Mouse (Mus musculus): ENCODE measurements at regions not wholly inside any gene's neighbourhood (a gene's known extent, or its start where the extent isn't known, plus 50 kb on each side); places are given as distances from the start of the nearest gene placed in this dataset.

- H3K9ac ChIP-seq (ENCODE audit: low read length), result no peak overlapping the region
- H3K4me1 ChIP-seq (ENCODE audit: control insufficient read depth, insufficient read depth, low read length), result peaks cover 4% of the 10 kb centered on the region
- no peaks in the 10 kb centered on the region for H3K9me3 ChIP-seq (replicated peaks; ENCODE audit: control insufficient read depth, low read length)
- H3K27ac ChIP-seq (ENCODE audit: low read length), result no peak overlapping the region
- no peak overlapping the region for H3K4me3 ChIP-seq (ENCODE audit: low read length)
- H3K4me2 ChIP-seq (ENCODE audit: low read depth, low read length), result no peak overlapping the region
- no peaks in the 10 kb centered on the region for H3K27me3 ChIP-seq (ENCODE audit: control insufficient read depth, insufficient read depth, low read length)
- ATAC-seq (replicated peaks; ENCODE audit: extremely low read depth, insufficient read depth, low FRiP score), result no peak
- WGBS, result 88% methylated on average over 15 of the region's 15 CpGs
- no peaks in the 10 kb centered on the region for H3K36me3 ChIP-seq (ENCODE audit: control insufficient read depth, insufficient read depth)
Measured at GRCm38 (mm10) chr3:121902246-121902645, 50.1 kb upstream of the Arhgap29 start.

- Histone ChIP-seq H3K27me3 (ENCODE audit: control insufficient read depth, insufficient read depth, low read length) (no peaks in the 10 kb centered on the region), H3K4me2 (ENCODE audit: low read depth, low read length) (no peak overlapping the region), H3K27ac (ENCODE audit: low read length) (no peak overlapping the region), H3K36me3 (ENCODE audit: control insufficient read depth, insufficient read depth) (no peaks in the 10 kb centered on the region), H3K9ac (ENCODE audit: low read length) (no peak overlapping the region), H3K4me1 (ENCODE audit: control insufficient read depth, insufficient read depth, low read length) (no peaks in the 10 kb centered on the region), H3K4me3 (ENCODE audit: low read length) (no peak overlapping the region), H3K9me3 (replicated peaks; ENCODE audit: control insufficient read depth, low read length) (no peaks in the 10 kb centered on the region)
- WGBS, result 55% methylated on average over 8 of the region's 8 CpGs
- 0 out of 2 replicates have a peak, but pooled peaks have one; percentile 37 for ATAC-seq (replicated peaks; ENCODE audit: extremely low read depth, insufficient read depth, low FRiP score)
Measured at GRCm38 (mm10) chr3:121900429-121900844, 51.9 kb upstream of the Arhgap29 start.

GRCm38 (mm10) chr3:121897821-121898574 is 54.3 kb upstream of the Arhgap29 start:
- Histone ChIP-seq H3K4me3 (ENCODE audit: low read length) (no peak overlapping the region), H3K4me1 (ENCODE audit: control insufficient read depth, insufficient read depth, low read length) (no peaks in the 10 kb centered on the region; the same call in 1 of the 2 replicates), H3K4me2 (ENCODE audit: low read depth, low read length) (no peak overlapping the region), H3K27ac (ENCODE audit: low read length) (no peak overlapping the region), H3K36me3 (ENCODE audit: control insufficient read depth, insufficient read depth) (no peaks in the 10 kb centered on the region), H3K27me3 (ENCODE audit: control insufficient read depth, insufficient read depth, low read length) (no peaks in the 10 kb centered on the region), H3K9me3 (replicated peaks; ENCODE audit: control insufficient read depth, low read length) (no peaks in the 10 kb centered on the region), H3K9ac (ENCODE audit: low read length) (no peak overlapping the region)
- WGBS, result 78% methylated on average over 14 of the region's 14 CpGs
- no peak for ATAC-seq (replicated peaks; ENCODE audit: extremely low read depth, insufficient read depth, low FRiP score)

- Histone ChIP-seq H3K27ac (ENCODE audit: low read length) (no peak overlapping the region), H3K4me2 (ENCODE audit: low read depth, low read length) (no peak overlapping the region), H3K27me3 (ENCODE audit: control insufficient read depth, insufficient read depth, low read length) (no peaks in the 10 kb centered on the region), H3K36me3 (ENCODE audit: control insufficient read depth, insufficient read depth) (no peaks in the 10 kb centered on the region), H3K4me3 (ENCODE audit: low read length) (no peak overlapping the region), H3K9me3 (replicated peaks; ENCODE audit: control insufficient read depth, low read length) (no peaks in the 10 kb centered on the region), H3K9ac (ENCODE audit: low read length) (no peak overlapping the region), H3K4me1 (ENCODE audit: control insufficient read depth, insufficient read depth, low read length) (peaks cover 16% of the 10 kb centered on the region)
- WGBS, result 83% methylated on average over 7 of the region's 7 CpGs
- no peak for ATAC-seq (replicated peaks; ENCODE audit: extremely low read depth, insufficient read depth, low FRiP score)
Measured at GRCm38 (mm10) chr3:121893606-121894005, 58.7 kb upstream of the Arhgap29 start.

- Histone ChIP-seq H3K4me1 (ENCODE audit: control insufficient read depth, insufficient read depth, low read length) (peaks cover 16% of the 10 kb centered on the region), H3K4me2 (ENCODE audit: low read depth, low read length) (no peak overlapping the region), H3K4me3 (ENCODE audit: low read length) (no peak overlapping the region), H3K9ac (ENCODE audit: low read length) (no peak overlapping the region), H3K27ac (ENCODE audit: low read length) (no peak overlapping the region), H3K9me3 (replicated peaks; ENCODE audit: control insufficient read depth, low read length) (no peaks in the 10 kb centered on the region), H3K27me3 (ENCODE audit: control insufficient read depth, insufficient read depth, low read length) (no peaks in the 10 kb centered on the region), H3K36me3 (ENCODE audit: control insufficient read depth, insufficient read depth) (no peaks in the 10 kb centered on the region)
- no peak for ATAC-seq (replicated peaks; ENCODE audit: extremely low read depth, insufficient read depth, low FRiP score)
- 76% methylated on average over 3 of the region's 3 CpGs for WGBS
Measured at GRCm38 (mm10) chr3:121892675-121893074, 59.7 kb upstream of the Arhgap29 start.

GRCm38 (mm10) chr3:121891338-121891737 is 61.0 kb upstream of the Arhgap29 start:
- no peaks in the 10 kb centered on the region for H3K36me3 ChIP-seq (ENCODE audit: control insufficient read depth, insufficient read depth)
- peak overlapping the region; percentile 40 for H3K4me3 ChIP-seq (ENCODE audit: low read length)
- no peaks in the 10 kb centered on the region for H3K9me3 ChIP-seq (replicated peaks; ENCODE audit: control insufficient read depth, low read length)
- peak; percentile 60 for ATAC-seq (replicated peaks; ENCODE audit: extremely low read depth, insufficient read depth, low FRiP score)
- peak overlapping the region; percentile 76 for H3K27ac ChIP-seq (ENCODE audit: low read length)
- H3K4me1 ChIP-seq (ENCODE audit: control insufficient read depth, insufficient read depth, low read length), result peaks cover 23% of the 10 kb centered on the region
- peak overlapping the region; percentile 66 for H3K4me2 ChIP-seq (ENCODE audit: low read depth, low read length)
- WGBS, result 14% methylated on average over 9 of the region's 9 CpGs
- H3K9ac ChIP-seq (ENCODE audit: low read length), result peak overlapping the region; percentile 55
- H3K27me3 ChIP-seq (ENCODE audit: control insufficient read depth, insufficient read depth, low read length), result no peaks in the 10 kb centered on the region

- peak overlapping the region; percentile 40 for H3K4me3 ChIP-seq (ENCODE audit: low read length)
- no peaks in the 10 kb centered on the region for H3K27me3 ChIP-seq (ENCODE audit: control insufficient read depth, insufficient read depth, low read length)
- H3K4me2 ChIP-seq (ENCODE audit: low read depth, low read length), result peak overlapping the region; percentile 66
- peak overlapping the region; percentile 55 for H3K9ac ChIP-seq (ENCODE audit: low read length)
- peak overlapping the region; percentile 76 for H3K27ac ChIP-seq (ENCODE audit: low read length)
- no peaks in the 10 kb centered on the region for H3K9me3 ChIP-seq (replicated peaks; ENCODE audit: control insufficient read depth, low read length)
- H3K36me3 ChIP-seq (ENCODE audit: control insufficient read depth, insufficient read depth), result no peaks in the 10 kb centered on the region
- H3K4me1 ChIP-seq (ENCODE audit: control insufficient read depth, insufficient read depth, low read length), result peaks cover 27% of the 10 kb centered on the region
- ATAC-seq (replicated peaks; ENCODE audit: extremely low read depth, insufficient read depth, low FRiP score), result no peak
- 28% methylated on average over 5 of the region's 5 CpGs for WGBS
Measured at GRCm38 (mm10) chr3:121890563-121890962, 61.8 kb upstream of the Arhgap29 start.

GRCm38 (mm10) chr3:121886870-121887605 is 65.3 kb upstream of the Arhgap29 start:
- peak overlapping the region; percentile 4 for H3K4me2 ChIP-seq (ENCODE audit: low read depth, low read length)
- ATAC-seq (replicated peaks; ENCODE audit: extremely low read depth, insufficient read depth, low FRiP score), result no peak
- H3K9ac ChIP-seq (ENCODE audit: low read length), result no peak overlapping the region
- H3K27me3 ChIP-seq (ENCODE audit: control insufficient read depth, insufficient read depth, low read length), result no peaks in the 10 kb centered on the region; the same call in 1 of the 2 replicates
- H3K9me3 ChIP-seq (replicated peaks; ENCODE audit: control insufficient read depth, low read length), result no peaks in the 10 kb centered on the region
- 25% methylated on average over 15 of the region's 15 CpGs for WGBS
- no peaks in the 10 kb centered on the region for H3K36me3 ChIP-seq (ENCODE audit: control insufficient read depth, insufficient read depth)
- H3K4me1 ChIP-seq (ENCODE audit: control insufficient read depth, insufficient read depth, low read length), result peaks cover 26% of the 10 kb centered on the region
- H3K4me3 ChIP-seq (ENCODE audit: low read length), result no peak overlapping the region
- H3K27ac ChIP-seq (ENCODE audit: low read length), result no peak overlapping the region

- Histone ChIP-seq H3K27ac (ENCODE audit: low read length) (0 out of 2 replicates have a peak overlapping the region, but pooled peaks have one; percentile 15), H3K27me3 (ENCODE audit: control insufficient read depth, insufficient read depth, low read length) (no peaks in the 10 kb centered on the region; the same call in 1 of the 2 replicates), H3K9me3 (replicated peaks; ENCODE audit: control insufficient read depth, low read length) (no peaks in the 10 kb centered on the region), H3K4me2 (ENCODE audit: low read depth, low read length) (peak overlapping the region; percentile 4), H3K9ac (ENCODE audit: low read length) (no peak overlapping the region), H3K36me3 (ENCODE audit: control insufficient read depth, insufficient read depth) (no peaks in the 10 kb centered on the region), H3K4me1 (ENCODE audit: control insufficient read depth, insufficient read depth, low read length) (peaks cover 24% of the 10 kb centered on the region), H3K4me3 (ENCODE audit: low read length) (no peak overlapping the region)
- WGBS, result 53% methylated on average over 10 of the region's 10 CpGs
- no peak for ATAC-seq (replicated peaks; ENCODE audit: extremely low read depth, insufficient read depth, low FRiP score)
Measured at GRCm38 (mm10) chr3:121886309-121886708, 66.0 kb upstream of the Arhgap29 start.
